Mouse (Mus musculus): ENCODE results near the gene Cdca4. TPM values are rescaled to one million over a fixed set of nuclear protein-coding genes. Genes with fewer than 3 reads are reported as not detected.

Gene Cdca4
- polyA plus RNA-seq (2015; fragmentation: Nextera tagmentation; extraction: Ambion mirVana): 15.8 and 17.2 TPM in 2 replicates

DNA sequence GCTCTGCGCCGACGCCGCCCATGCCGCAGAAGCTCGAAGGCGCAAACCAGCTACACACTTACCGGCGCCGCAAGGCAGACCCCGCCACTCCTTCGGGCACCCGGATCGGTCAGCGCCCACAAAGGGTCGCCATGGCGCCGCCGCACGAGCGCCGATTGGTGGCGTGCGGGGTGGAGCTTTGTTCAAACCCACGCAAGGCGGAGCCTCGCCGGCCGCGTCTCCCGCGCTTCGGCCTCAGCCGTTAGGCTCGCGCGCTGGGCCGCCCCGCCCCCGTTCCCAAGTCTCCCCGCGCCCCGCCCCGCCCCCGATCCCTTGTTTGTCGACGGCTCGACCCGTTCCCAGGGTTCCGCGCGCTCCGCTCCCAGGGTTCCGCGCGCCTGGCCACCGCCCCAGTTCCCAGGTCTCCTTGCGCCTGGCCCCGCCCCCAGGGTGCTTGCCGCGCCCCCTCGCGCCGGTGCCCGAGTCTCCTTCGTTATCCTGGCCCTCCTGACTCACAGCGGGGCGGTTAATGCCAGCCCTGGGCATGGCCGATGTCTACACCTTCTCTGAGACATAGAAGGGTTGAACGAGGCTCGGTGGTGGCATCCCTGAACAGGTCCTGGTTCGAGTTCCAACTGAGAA, at the start of gene Cdca4:
Gene Cdca4 (minus strand): TSS at position 180 of the 621 bp plus-strand sequence.

GRCm38 (mm10) chr12:112868178-112869087, 39.2 kb upstream of the Cdca4 start, which contains the start of gene Gpr132:
Gpr132 (minus strand) TSS chr12:112868228.

GRCm38 (mm10) chr12:112808587-112809364, 20.4 kb downstream of the Cdca4 start, which contains the start of gene Clba1:
Clba1 (plus strand) TSS chr12:112808937.

GRCm38 (mm10) chr12:112801864-112802846, 27.1 kb downstream of the Cdca4 start, which contains the start of gene Ahnak2:
Ahnak2 (minus strand) TSS chr12:112802657.

Other genes with a start within 250 kb of the Cdca4 start
- gene Inf2, start 240.6 kb downstream of the Cdca4 start, polyA plus RNA-seq (2015; fragmentation: Nextera tagmentation; extraction: Ambion mirVana): 2.0 and 2.3 TPM in 2 replicates
- 10.4 and 11.3 TPM in 2 replicates for gene Adssl1, start 209.4 kb downstream of the Cdca4 start, polyA plus RNA-seq (2015; fragmentation: Nextera tagmentation; extraction: Ambion mirVana)
- 49.8 and 51.8 TPM in 2 replicates for gene Siva1, start 184.7 kb downstream of the Cdca4 start, polyA plus RNA-seq (2015; fragmentation: Nextera tagmentation; extraction: Ambion mirVana)
- 115 and 131 TPM in 2 replicates for gene Akt1, start 154.5 kb downstream of the Cdca4 start, polyA plus RNA-seq (2015; fragmentation: Nextera tagmentation; extraction: Ambion mirVana)
- 1.6 and 2.0 TPM in 2 replicates for gene Zbtb42, start 150.6 kb downstream of the Cdca4 start, polyA plus RNA-seq (2015; fragmentation: Nextera tagmentation; extraction: Ambion mirVana)
- gene Cep170b, start 109.0 kb downstream of the Cdca4 start, polyA plus RNA-seq (2015; fragmentation: Nextera tagmentation; extraction: Ambion mirVana): 41.4 and 45.2 TPM in 2 replicates
- 12.0 and 14.3 TPM in 2 replicates for gene Pld4, start 68.8 kb downstream of the Cdca4 start, polyA plus RNA-seq (2015; fragmentation: Nextera tagmentation; extraction: Ambion mirVana)
- 8.2 and 9.1 TPM in 2 replicates for gene Ahnak2, start 26.8 kb downstream of the Cdca4 start, polyA plus RNA-seq (2015; fragmentation: Nextera tagmentation; extraction: Ambion mirVana)
- 20.0 and 22.4 TPM in 2 replicates for gene Clba1, start 20.5 kb downstream of the Cdca4 start, polyA plus RNA-seq (2015; fragmentation: Nextera tagmentation; extraction: Ambion mirVana)
- 0.08 TPM in 1 of 2 replicates, not detected in the other for gene Gpr132, start 38.8 kb upstream of the Cdca4 start, polyA plus RNA-seq (2015; fragmentation: Nextera tagmentation; extraction: Ambion mirVana)
- 10.5 and 15.9 TPM in 2 replicates for gene Jag2, start 100.4 kb upstream of the Cdca4 start, polyA plus RNA-seq (2015; fragmentation: Nextera tagmentation; extraction: Ambion mirVana)
- gene Nudt14, start 112.7 kb upstream of the Cdca4 start, polyA plus RNA-seq (2015; fragmentation: Nextera tagmentation; extraction: Ambion mirVana): 48.1 and 51.4 TPM in 2 replicates
- gene Btbd6, start 147.1 kb upstream of the Cdca4 start, polyA plus RNA-seq (2015; fragmentation: Nextera tagmentation; extraction: Ambion mirVana): 50.3 and 59.9 TPM in 2 replicates
- gene Brf1, start 171.3 kb upstream of the Cdca4 start, polyA plus RNA-seq (2015; fragmentation: Nextera tagmentation; extraction: Ambion mirVana): 38.4 and 38.6 TPM in 2 replicates
- gene Pacs2, start 185.1 kb upstream of the Cdca4 start, polyA plus RNA-seq (2015; fragmentation: Nextera tagmentation; extraction: Ambion mirVana): 23.2 and 23.9 TPM in 2 replicates
- not detected in 2 replicates for gene Tex22, start 245.1 kb upstream of the Cdca4 start, polyA plus RNA-seq (2015; fragmentation: Nextera tagmentation; extraction: Ambion mirVana)